Mouse (Mus musculus): Measurements from ENCODE around the gene Dpep2nb. TPM values are rescaled to one million over a fixed set of nuclear protein-coding genes. Genes with fewer than 3 reads are reported as not detected.
"Not testable (repeated sequence)": the region's sequence is repeated elsewhere in the genome, so short reads cannot be mapped to it uniquely, and the experiment has no call there.

The Dpep2nb gene
- polyA plus RNA-seq, 1 experiment from 2014 or later = not detected

DNA sequence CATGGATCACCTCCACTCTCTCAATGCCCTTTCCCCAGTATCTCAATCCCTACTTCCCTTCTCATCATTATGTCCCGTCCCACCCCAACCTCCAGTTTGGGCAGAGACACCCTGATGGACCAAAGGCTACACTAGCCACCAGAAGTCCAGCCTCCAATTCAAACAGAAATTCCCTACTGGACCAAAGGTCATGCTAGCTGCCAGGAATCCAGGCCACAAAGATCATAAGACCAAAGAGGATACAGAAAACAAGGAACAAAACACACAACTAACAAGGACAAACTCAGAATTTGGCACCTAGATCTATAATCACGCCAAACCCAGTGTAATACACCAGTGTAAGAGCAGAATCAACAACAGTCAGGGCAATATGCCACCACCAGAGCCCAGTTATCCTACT is 6.8 kb downstream of the Dpep2nb start:
- ATAC-seq (ENCODE audit: insufficient number of reproducible peaks, low FRiP score, low TSS enrichment, low read depth) (no peak), DNase-seq (ENCODE audit: low spot score) (no peak)
- H3K4me1 ChIP-seq (ENCODE audit: control insufficient read depth, insufficient read depth, low read length) = no peaks in the 10 kb centered on the region
- H3K9ac ChIP-seq (ENCODE audit: low read length) = no peak overlapping the region
- H3K27ac ChIP-seq (replicated peaks; ENCODE audit: low read depth, low read length) = no peak overlapping the region
- no peak overlapping the region for H3K4me3 ChIP-seq (ENCODE audit: low read depth, low read length)
- no peaks in the 10 kb centered on the region for H3K36me3 ChIP-seq (ENCODE audit: control insufficient read depth, insufficient read depth, low read length)
- WGBS = 85% methylated on average over 2 of the region's 2 CpGs
- H3K9me3 ChIP-seq (ENCODE audit: control insufficient read depth, low read length) = no peaks in the 10 kb centered on the region
- H3K4me2 ChIP-seq (ENCODE audit: low read depth, severe bottlenecking) = no peak overlapping the region
- H3K27me3 ChIP-seq (ENCODE audit: control insufficient read depth, insufficient read depth, low read length) = no peaks in the 10 kb centered on the region

- Histone ChIP-seq H3K27ac (replicated peaks; ENCODE audit: low read depth, low read length) (no peak overlapping the region), H3K36me3 (ENCODE audit: control insufficient read depth, insufficient read depth, low read length) (no peaks in the 10 kb centered on the region), H3K27me3 (ENCODE audit: control insufficient read depth, insufficient read depth, low read length) (no peaks in the 10 kb centered on the region), H3K4me1 (ENCODE audit: control insufficient read depth, insufficient read depth, low read length) (no peaks in the 10 kb centered on the region), H3K4me3 (ENCODE audit: low read depth, low read length) (no peak overlapping the region), H3K9me3 (ENCODE audit: control insufficient read depth, low read length) (no peaks in the 10 kb centered on the region), H3K9ac (ENCODE audit: low read length) (no peak overlapping the region), H3K4me2 (ENCODE audit: low read depth, severe bottlenecking) (no peak overlapping the region)
- WGBS = 71% methylated on average over 7 of the region's 7 CpGs
- no peak for DNase-seq (ENCODE audit: low spot score)
- no peak for ATAC-seq (ENCODE audit: insufficient number of reproducible peaks, low FRiP score, low TSS enrichment, low read depth)
Observed at GRCm38 (mm10) chr8:105996359-105996758, 9.4 kb downstream of the Dpep2nb start.

- Histone ChIP-seq H3K27me3 (ENCODE audit: control insufficient read depth, insufficient read depth, low read length) (no peaks in the 10 kb centered on the region), H3K9ac (ENCODE audit: low read length) (no peak overlapping the region), H3K36me3 (ENCODE audit: control insufficient read depth, insufficient read depth, low read length) (no peaks in the 10 kb centered on the region), H3K4me1 (ENCODE audit: control insufficient read depth, insufficient read depth, low read length) (no peaks in the 10 kb centered on the region), H3K27ac (replicated peaks; ENCODE audit: low read depth, low read length) (no peak overlapping the region), H3K9me3 (ENCODE audit: control insufficient read depth, low read length) (no peaks in the 10 kb centered on the region), H3K4me3 (ENCODE audit: low read depth, low read length) (no peak overlapping the region), H3K4me2 (ENCODE audit: low read depth, severe bottlenecking) (no peak overlapping the region)
- WGBS = 62% methylated on average over 4 of the region's 4 CpGs
- DNase-seq (ENCODE audit: low spot score) (no peak), ATAC-seq (ENCODE audit: insufficient number of reproducible peaks, low FRiP score, low TSS enrichment, low read depth) (no peak)
Observed at GRCm38 (mm10) chr8:105993226-105993625, 12.5 kb downstream of the Dpep2nb start.

DNA sequence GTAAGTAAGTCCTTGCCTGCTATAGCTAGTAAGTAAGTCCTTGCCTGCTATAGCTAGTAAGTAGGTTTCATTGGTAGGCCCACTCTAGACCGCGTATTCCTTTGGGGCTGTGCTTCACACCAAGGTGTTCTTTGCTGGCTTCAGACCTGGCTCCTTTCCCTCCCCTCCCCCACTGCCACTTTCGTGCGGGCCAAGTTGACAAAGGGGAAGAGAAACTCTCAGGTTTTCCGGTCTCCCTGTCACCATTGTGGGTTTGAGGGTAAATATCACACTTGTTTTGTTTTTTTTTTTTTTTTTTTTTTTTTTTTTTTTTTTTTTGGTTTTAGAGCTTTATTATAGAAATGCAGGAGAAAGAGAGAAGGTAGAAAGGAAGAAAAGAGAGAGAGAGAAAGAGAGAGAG is 13.3 kb downstream of the Dpep2nb start:
- H3K9ac ChIP-seq (ENCODE audit: low read length) = no peak overlapping the region
- 60% methylated on average over 5 of the region's 5 CpGs for WGBS
- no peak overlapping the region for H3K4me2 ChIP-seq (ENCODE audit: low read depth, severe bottlenecking)
- H3K36me3 ChIP-seq (ENCODE audit: control insufficient read depth, insufficient read depth, low read length) = no peaks in the 10 kb centered on the region
- no peak overlapping the region for H3K4me3 ChIP-seq (ENCODE audit: low read depth, low read length)
- no peaks in the 10 kb centered on the region for H3K4me1 ChIP-seq (ENCODE audit: control insufficient read depth, insufficient read depth, low read length)
- no peaks in the 10 kb centered on the region for H3K9me3 ChIP-seq (ENCODE audit: control insufficient read depth, low read length)
- no peak for ATAC-seq (ENCODE audit: insufficient number of reproducible peaks, low FRiP score, low TSS enrichment, low read depth)
- no peak for DNase-seq (ENCODE audit: low spot score)
- no peak overlapping the region for H3K27ac ChIP-seq (replicated peaks; ENCODE audit: low read depth, low read length)
- H3K27me3 ChIP-seq (ENCODE audit: control insufficient read depth, insufficient read depth, low read length) = no peaks in the 10 kb centered on the region

- Histone ChIP-seq H3K4me1 (ENCODE audit: control insufficient read depth, insufficient read depth, low read length) (no peaks in the 10 kb centered on the region), H3K9ac (ENCODE audit: low read length) (no peak overlapping the region), H3K27me3 (ENCODE audit: control insufficient read depth, insufficient read depth, low read length) (no peaks in the 10 kb centered on the region), H3K4me3 (ENCODE audit: low read depth, low read length) (no peak overlapping the region), H3K36me3 (ENCODE audit: control insufficient read depth, insufficient read depth, low read length) (no peaks in the 10 kb centered on the region), H3K27ac (replicated peaks; ENCODE audit: low read depth, low read length) (no peak overlapping the region), H3K4me2 (ENCODE audit: low read depth, severe bottlenecking) (no peak overlapping the region), H3K9me3 (ENCODE audit: control insufficient read depth, low read length) (no peaks in the 10 kb centered on the region)
- DNase-seq (ENCODE audit: low spot score) = no peak
- 95% methylated on average over 2 of the region's 2 CpGs for WGBS
- no peak for ATAC-seq (ENCODE audit: insufficient number of reproducible peaks, low FRiP score, low TSS enrichment, low read depth)
Observed at GRCm38 (mm10) chr8:105991546-105991945, 14.2 kb downstream of the Dpep2nb start.

DNA sequence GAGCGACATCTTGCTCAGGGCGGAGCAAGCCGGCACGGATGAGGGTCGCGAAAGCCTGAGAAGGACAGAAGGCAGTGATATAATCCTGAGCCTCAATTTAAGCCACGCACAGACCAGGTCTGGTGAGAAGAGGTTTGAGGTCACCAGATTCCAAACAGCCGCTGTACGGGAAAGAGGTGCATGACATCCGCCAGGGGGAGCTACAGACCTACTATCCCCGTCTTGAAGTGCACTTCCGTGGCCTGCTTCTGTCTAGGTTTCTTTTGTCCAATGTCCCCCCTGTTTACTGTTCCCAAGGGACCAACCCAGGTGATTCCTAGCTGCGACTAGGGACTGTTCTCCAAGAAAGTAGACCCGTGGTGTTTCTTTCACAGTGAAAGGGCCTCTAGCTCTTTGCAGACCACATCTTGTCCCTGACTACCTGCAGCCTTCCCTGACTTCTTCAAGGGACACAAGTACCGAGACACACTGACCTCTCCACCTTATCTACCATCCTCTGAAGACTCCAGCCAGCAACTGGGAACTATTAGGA is 14.9 kb downstream of the Dpep2nb start, which contains the start of gene Dus2:
Dus2 (plus strand) TSS at position 482 of the 532 bp plus-strand sequence.
- Histone ChIP-seq H3K9ac (ENCODE audit: low read length) (0 out of 2 replicates have a peak within 1 kb of the TSS, but pooled peaks have one; percentile 30), H3K4me3 (ENCODE audit: low read depth, low read length) (no peak within 1 kb of the TSS), H3K27ac (replicated peaks; ENCODE audit: low read depth, low read length) (no peak within 1 kb of the TSS), H3K4me2 (ENCODE audit: low read depth, severe bottlenecking) (no peak within 1 kb of the TSS; the same call in 1 of the 2 replicates), H3K36me3 (ENCODE audit: control insufficient read depth, insufficient read depth, low read length) (no peaks in the 10 kb centered on the region), H3K9me3 (ENCODE audit: control insufficient read depth, low read length) (no peaks in the 10 kb centered on the region), H3K27me3 (ENCODE audit: control insufficient read depth, insufficient read depth, low read length) (no peaks in the 10 kb centered on the region), H3K4me1 (ENCODE audit: control insufficient read depth, insufficient read depth, low read length) (no peaks in the 10 kb centered on the region)
- WGBS = 10% methylated on average over 15 of the region's 15 CpGs
- ATAC-seq (ENCODE audit: insufficient number of reproducible peaks, low FRiP score, low TSS enrichment, low read depth) (0 out of 2 replicates have a peak, but pooled peaks have one; percentile 54), DNase-seq (ENCODE audit: low spot score) (peak; percentile 91)

DNA sequence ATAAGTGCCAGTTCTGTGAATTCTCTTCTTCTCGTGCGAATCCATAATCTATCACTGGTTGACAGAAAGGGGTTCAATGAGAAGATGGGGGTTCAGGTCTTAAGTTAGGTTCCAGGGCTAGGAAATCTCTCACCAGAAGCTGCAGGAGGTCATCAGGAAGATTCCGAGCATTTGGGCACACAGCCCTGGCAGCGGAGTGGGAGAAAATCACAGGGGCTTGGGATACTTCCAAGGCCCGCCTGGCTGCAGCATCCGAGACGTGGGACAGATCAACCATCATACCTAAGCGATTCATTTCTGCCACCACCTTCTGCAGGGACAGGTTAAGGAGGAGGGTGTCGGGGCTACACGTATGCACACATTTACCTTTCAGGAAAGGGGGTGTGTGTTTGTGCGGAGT is 17.2 kb downstream of the Dpep2nb start:
- no peak for DNase-seq (ENCODE audit: low spot score)
- H3K4me2 ChIP-seq (ENCODE audit: low read depth, severe bottlenecking) = no peak overlapping the region
- no peak for ATAC-seq (ENCODE audit: insufficient number of reproducible peaks, low FRiP score, low TSS enrichment, low read depth)
- 88% methylated on average over 11 of the region's 11 CpGs for WGBS
- no peaks in the 10 kb centered on the region for H3K4me1 ChIP-seq (ENCODE audit: control insufficient read depth, insufficient read depth, low read length)
- no peak overlapping the region for H3K9ac ChIP-seq (ENCODE audit: low read length)
- H3K27ac ChIP-seq (replicated peaks; ENCODE audit: low read depth, low read length) = no peak overlapping the region
- no peaks in the 10 kb centered on the region for H3K9me3 ChIP-seq (ENCODE audit: control insufficient read depth, low read length)
- no peaks in the 10 kb centered on the region for H3K27me3 ChIP-seq (ENCODE audit: control insufficient read depth, insufficient read depth, low read length)
- H3K36me3 ChIP-seq (ENCODE audit: control insufficient read depth, insufficient read depth, low read length) = no peaks in the 10 kb centered on the region
- no peak overlapping the region for H3K4me3 ChIP-seq (ENCODE audit: low read depth, low read length)

GRCm38 (mm10) chr8:105983406-105983805 is 22.4 kb downstream of the Dpep2nb start:
- not testable (repeated sequence) for H3K4me1 ChIP-seq (ENCODE audit: control insufficient read depth, insufficient read depth, low read length); H3K4me3 ChIP-seq (ENCODE audit: low read depth, low read length); DNase-seq (ENCODE audit: low spot score); H3K27ac ChIP-seq (replicated peaks; ENCODE audit: low read depth, low read length); H3K4me2 ChIP-seq (ENCODE audit: low read depth, severe bottlenecking); H3K27me3 ChIP-seq (ENCODE audit: control insufficient read depth, insufficient read depth, low read length); ATAC-seq (ENCODE audit: insufficient number of reproducible peaks, low FRiP score, low TSS enrichment, low read depth); H3K36me3 ChIP-seq (ENCODE audit: control insufficient read depth, insufficient read depth, low read length); H3K9ac ChIP-seq (ENCODE audit: low read length); H3K9me3 ChIP-seq (ENCODE audit: control insufficient read depth, low read length)
- WGBS = 81% methylated on average over 11 of the region's 11 CpGs

DNA sequence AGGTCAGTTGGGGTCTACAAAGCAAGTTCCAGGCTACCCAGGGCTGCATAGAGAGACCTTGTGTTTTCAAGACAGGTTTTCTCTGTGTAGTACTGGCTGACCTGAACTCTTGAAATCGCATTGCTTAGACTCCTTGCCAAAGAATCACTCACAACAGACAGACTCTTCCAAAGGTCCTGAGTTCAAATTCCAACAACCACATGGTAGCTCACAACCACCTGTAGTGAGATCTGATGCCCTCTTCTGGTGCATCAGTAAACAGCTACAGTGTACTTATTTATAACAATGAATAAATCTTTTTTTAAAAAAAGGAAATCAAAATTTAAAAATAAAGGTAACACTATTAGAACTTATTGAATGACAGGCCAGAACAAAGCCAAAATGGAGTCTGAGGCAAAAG is 24.6 kb downstream of the Dpep2nb start:
- no peak overlapping the region for H3K4me3 ChIP-seq (ENCODE audit: low read depth, low read length)
- H3K9me3 ChIP-seq (ENCODE audit: control insufficient read depth, low read length) = no peaks in the 10 kb centered on the region
- ATAC-seq (ENCODE audit: insufficient number of reproducible peaks, low FRiP score, low TSS enrichment, low read depth) (no peak), DNase-seq (ENCODE audit: low spot score) (no peak)
- WGBS = 90% methylated on average over 1 of the region's 1 CpGs
- no peak overlapping the region for H3K27ac ChIP-seq (replicated peaks; ENCODE audit: low read depth, low read length)
- H3K4me1 ChIP-seq (ENCODE audit: control insufficient read depth, insufficient read depth, low read length) = no peaks in the 10 kb centered on the region
- H3K9ac ChIP-seq (ENCODE audit: low read length) = no peak overlapping the region
- H3K27me3 ChIP-seq (ENCODE audit: control insufficient read depth, insufficient read depth, low read length) = no peaks in the 10 kb centered on the region
- no peaks in the 10 kb centered on the region for H3K36me3 ChIP-seq (ENCODE audit: control insufficient read depth, insufficient read depth, low read length)
- H3K4me2 ChIP-seq (ENCODE audit: low read depth, severe bottlenecking) = no peak overlapping the region

Measured in limb, embryonic 11.5 days (tissue).